In the genomic region with DNA sequence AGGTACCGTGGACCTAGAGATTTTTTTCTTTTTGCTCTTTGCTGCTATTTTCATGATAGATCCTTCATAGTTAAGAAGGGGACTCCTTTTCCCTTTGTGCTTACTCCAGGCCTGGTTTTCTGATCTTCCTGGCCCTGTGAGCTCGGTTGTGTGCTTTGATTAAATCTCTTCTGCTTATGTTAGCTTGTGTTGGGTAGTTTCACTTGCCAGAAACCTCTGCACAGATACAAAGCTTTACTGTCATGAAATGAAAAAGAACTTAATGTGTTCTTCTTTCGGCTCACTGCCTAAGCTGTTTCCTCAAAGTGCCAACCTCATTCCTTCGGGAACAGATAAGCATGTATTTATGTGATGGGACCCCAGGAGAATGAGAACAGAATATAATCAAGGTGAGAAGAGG, we compare ENCODE assay signal across 29 mouse cellular contexts.
DNase-seq lines count a peak whose midpoint lies in the region; ATAC-seq and TF ChIP-seq lines count a peak whose summit lies in the region.
"Had no signal": no experiment of that assay in that cellular context is flagged by ENCODE, and none has a peak within 500 bp of the region (broad histone marks: within the 10 kb centered on the region; RNA-seq: fewer than 3 reads in every experiment).

No protein-coding gene starts in this region.

- peak; percentile 60; the same call in 1 of the 2 replicates for ATAC-seq in forebrain, postnatal 0 days
- ATAC-seq in midbrain, embryonic 14.5 days (ENCODE audit: low FRiP score, low TSS enrichment) = no peak
- peak; percentile 40; the same call in 1 of the 2 replicates for ATAC-seq in hindbrain, postnatal 0 days
- peak; percentile 32; the same call in 1 of the 2 replicates for ATAC-seq in midbrain, embryonic 16.5 days
- ATAC-seq: CD4-positive, CD25-positive, alpha-beta regulatory T cell, adult 4 months; forebrain, embryonic 15.5 days; intestine, embryonic 16.5 days; lung, postnatal 0 days had no signal

- DNase-seq in forebrain, postnatal 0 days = no peak
- no peak for DNase-seq in forebrain, embryonic 10.5 days (ENCODE audit: extremely low spot score, low spot score)
- DNase-seq in midbrain, embryonic 10.5 days (ENCODE audit: low spot score) = no peak
- no peak for DNase-seq in midbrain, embryonic 14.5 days
- DNase-seq in hindbrain, postnatal 0 days (ENCODE audit: low spot score) = peak; percentile 38
- DNase-seq in right cerebral cortex, adult 18-20 months = no peak
- DNase-seq in cerebellum, postnatal 4 days (ENCODE audit: low spot score in 2 of 2) = no peak
- DNase-seq: adrenal gland, postnatal 36 days; cerebellum, adult 8-10 months; cerebellum, postnatal 25 days; embryo, embryonic 11 days; gastrocnemius, postnatal 14 days; kidney, adult 9 months; kidney, postnatal 14 days; layer of hippocampus, adult 9-11 months; liver, embryonic 13.5 days; lung, adult 18-20 months; lung, postnatal 4 days; right cerebral cortex, postnatal 14 days had no signal

- no peaks in the 10 kb centered on the region for H3K27me3 ChIP-seq in forebrain, postnatal 0 days (ENCODE audit: insufficient read depth, low read length)
- peaks cover 61% of the 10 kb centered on the region for H3K27me3 ChIP-seq in forebrain, embryonic 10.5 days (ENCODE audit: poor library complexity, severe bottlenecking)
- H3K27me3 ChIP-seq in midbrain, embryonic 10.5 days (ENCODE audit: low read depth, poor library complexity, severe bottlenecking) = no peaks in the 10 kb centered on the region
- no peaks in the 10 kb centered on the region for H3K27me3 ChIP-seq in midbrain, embryonic 14.5 days (ENCODE audit: control insufficient read depth, insufficient read depth, low read length)
- no peaks in the 10 kb centered on the region for H3K27me3 ChIP-seq in hindbrain, postnatal 0 days (ENCODE audit: insufficient read depth, low read length)
- no peaks in the 10 kb centered on the region for H3K27me3 ChIP-seq in midbrain, embryonic 16.5 days (ENCODE audit: control insufficient read depth, insufficient read depth, low read depth, low read length)
- H3K27me3 ChIP-seq: embryonic facial prominence, embryonic 13.5 days; forebrain, embryonic 15.5 days; limb, embryonic 15.5 days; liver, embryonic 13.5 days; megakaryocyte, embryonic 14.5 days had no signal

- H3K9me3 ChIP-seq in forebrain, postnatal 0 days (ENCODE audit: low read length) = no peaks in the 10 kb centered on the region
- H3K9me3 ChIP-seq in forebrain, embryonic 10.5 days = no peaks in the 10 kb centered on the region
- no peaks in the 10 kb centered on the region for H3K9me3 ChIP-seq in midbrain, embryonic 10.5 days (replicated peaks)
- no peaks in the 10 kb centered on the region for H3K9me3 ChIP-seq in midbrain, embryonic 14.5 days (ENCODE audit: control insufficient read depth, low read length)
- H3K9me3 ChIP-seq in hindbrain, postnatal 0 days (ENCODE audit: low read length) = no peaks in the 10 kb centered on the region
- H3K9me3 ChIP-seq in midbrain, embryonic 16.5 days (replicated peaks; ENCODE audit: control insufficient read depth, low read length, poor library complexity, severe bottlenecking) = no peaks in the 10 kb centered on the region
- H3K9me3 ChIP-seq: embryonic facial prominence, embryonic 13.5 days; forebrain, embryonic 15.5 days; limb, embryonic 10.5 days; limb, embryonic 15.5 days; liver, embryonic 13.5 days; megakaryocyte, embryonic 14.5 days had no signal

- no peak overlapping the region for H3K9ac ChIP-seq in forebrain, postnatal 0 days
- H3K9ac ChIP-seq in midbrain, embryonic 14.5 days (replicated peaks; ENCODE audit: low read length) = no peak overlapping the region
- H3K9ac ChIP-seq in hindbrain, postnatal 0 days (replicated peaks; ENCODE audit: low read length) = no peak overlapping the region
- no peak overlapping the region; the same call in 1 of the 2 replicates for H3K9ac ChIP-seq in midbrain, embryonic 16.5 days (ENCODE audit: low read depth, low read length)
- H3K9ac ChIP-seq: embryonic facial prominence, embryonic 13.5 days; forebrain, embryonic 15.5 days; limb, embryonic 15.5 days; liver, embryonic 13.5 days had no signal

- TF ChIP-seq CTCF in forebrain, postnatal 0 days (IDR thresholded peaks at IDR 0.05; ENCODE audit: low read depth) = no peak
- TF ChIP-seq CTCF in hindbrain, postnatal 0 days (IDR thresholded peaks at IDR 0.05; ENCODE audit: low read depth) = no peak

- no peaks in the 10 kb centered on the region for H3K36me3 ChIP-seq in forebrain, postnatal 0 days (ENCODE audit: insufficient read depth)
- H3K36me3 ChIP-seq in forebrain, embryonic 10.5 days (replicated peaks) = no peaks in the 10 kb centered on the region
- no peaks in the 10 kb centered on the region for H3K36me3 ChIP-seq in midbrain, embryonic 10.5 days
- H3K36me3 ChIP-seq in midbrain, embryonic 14.5 days (ENCODE audit: control insufficient read depth, insufficient read depth, low read length) = no peaks in the 10 kb centered on the region
- no peaks in the 10 kb centered on the region for H3K36me3 ChIP-seq in hindbrain, postnatal 0 days (ENCODE audit: insufficient read depth, low read length)
- H3K36me3 ChIP-seq in midbrain, embryonic 16.5 days (ENCODE audit: control insufficient read depth, insufficient read depth, low read length) = no peaks in the 10 kb centered on the region
- H3K36me3 ChIP-seq: embryonic facial prominence, embryonic 13.5 days; forebrain, embryonic 15.5 days; limb, embryonic 10.5 days; limb, embryonic 15.5 days; liver, embryonic 13.5 days had no signal

- H3K4me3 ChIP-seq in forebrain, postnatal 0 days (ENCODE audit: low read depth, low read length) = no peak overlapping the region
- no peak overlapping the region for H3K4me3 ChIP-seq in forebrain, embryonic 10.5 days
- H3K4me3 ChIP-seq in midbrain, embryonic 10.5 days = no peak overlapping the region
- H3K4me3 ChIP-seq in midbrain, embryonic 14.5 days (replicated peaks; ENCODE audit: low read depth, low read length) = no peak overlapping the region
- no peak overlapping the region for H3K4me3 ChIP-seq in hindbrain, postnatal 0 days (ENCODE audit: low read length)
- H3K4me3 ChIP-seq in midbrain, embryonic 16.5 days (ENCODE audit: low read depth, low read length) = no peak overlapping the region
- H3K4me3 ChIP-seq: embryonic facial prominence, embryonic 13.5 days; erythroblast, embryonic 14.5 days; forebrain, embryonic 15.5 days; limb, embryonic 10.5 days; limb, embryonic 15.5 days; liver, embryonic 13.5 days; megakaryocyte, embryonic 14.5 days had no signal

- 0 out of 2 replicates have a peak, but pooled peaks cover 3% of the 10 kb centered on the region for H3K4me1 ChIP-seq in forebrain, postnatal 0 days (ENCODE audit: insufficient read depth)
- peaks cover 34% of the 10 kb centered on the region for H3K4me1 ChIP-seq in forebrain, embryonic 10.5 days
- H3K4me1 ChIP-seq in midbrain, embryonic 10.5 days = peaks cover 44% of the 10 kb centered on the region
- H3K4me1 ChIP-seq in midbrain, embryonic 14.5 days (ENCODE audit: control insufficient read depth, insufficient read depth, low read length) = 0 out of 2 replicates have a peak, but pooled peaks cover 13% of the 10 kb centered on the region
- H3K4me1 ChIP-seq in hindbrain, postnatal 0 days (ENCODE audit: insufficient read depth, low read length) = peaks cover 8% of the 10 kb centered on the region; the same call in 1 of the 2 replicates
- H3K4me1 ChIP-seq in midbrain, embryonic 16.5 days (ENCODE audit: control insufficient read depth, insufficient read depth, low read length) = peaks cover 7% of the 10 kb centered on the region
- H3K4me1 ChIP-seq: limb, embryonic 10.5 days; limb, embryonic 15.5 days; liver, embryonic 13.5 days; megakaryocyte, embryonic 14.5 days had no signal

- 29% methylated on average over 4 of the region's 4 CpGs for WGBS in forebrain, postnatal 0 days
- 67% methylated on average over 4 of the region's 4 CpGs for WGBS in forebrain, embryonic 10.5 days
- WGBS in midbrain, embryonic 10.5 days = 72% methylated on average over 4 of the region's 4 CpGs
- WGBS in midbrain, embryonic 14.5 days = 50% methylated on average over 4 of the region's 4 CpGs
- WGBS in hindbrain, postnatal 0 days = 32% methylated on average over 4 of the region's 4 CpGs
- WGBS in midbrain, embryonic 16.5 days = 38% methylated on average over 4 of the region's 4 CpGs

- no peak overlapping the region for H3K4me2 ChIP-seq in forebrain, postnatal 0 days (ENCODE audit: low read depth)
- H3K4me2 ChIP-seq in midbrain, embryonic 14.5 days (ENCODE audit: low read length) = no peak overlapping the region
- no peak overlapping the region for H3K4me2 ChIP-seq in hindbrain, postnatal 0 days (ENCODE audit: low read depth, low read length)
- no peak overlapping the region for H3K4me2 ChIP-seq in midbrain, embryonic 16.5 days (ENCODE audit: low read length)
- H3K4me2 ChIP-seq: embryonic facial prominence, embryonic 13.5 days; forebrain, embryonic 15.5 days; limb, embryonic 15.5 days; liver, embryonic 13.5 days had no signal

- H3K27ac ChIP-seq in forebrain, postnatal 0 days (ENCODE audit: low read depth, low read length) = no peak overlapping the region
- no peak overlapping the region for H3K27ac ChIP-seq in forebrain, embryonic 10.5 days
- H3K27ac ChIP-seq in midbrain, embryonic 10.5 days (replicated peaks) = peak overlapping the region; percentile 50; the same call in 1 of the 2 replicates
- no peak overlapping the region for H3K27ac ChIP-seq in midbrain, embryonic 14.5 days (replicated peaks; ENCODE audit: low read depth, low read length)
- peak overlapping the region; percentile 33; the same call in 1 of the 2 replicates for H3K27ac ChIP-seq in hindbrain, postnatal 0 days
- peak overlapping the region; percentile 67 for H3K27ac ChIP-seq in midbrain, embryonic 16.5 days (ENCODE audit: low read length)
- H3K27ac ChIP-seq: embryonic facial prominence, embryonic 13.5 days; forebrain, embryonic 15.5 days; limb, embryonic 10.5 days; limb, embryonic 15.5 days; liver, embryonic 13.5 days had no signal

Comparison
In these comparisons a context has a peak if more than half of its experiments do, and no peak if none do; other contexts are left out.
1. H3K27ac ChIP-seq: peak in midbrain, embryonic 10.5 days (single experiment), hindbrain, postnatal 0 days (single experiment) and midbrain, embryonic 16.5 days (single experiment); none in forebrain, postnatal 0 days (single experiment), forebrain, embryonic 10.5 days (single experiment) and midbrain, embryonic 14.5 days (single experiment).